Mouse (Mus musculus) kidney, adult 2 months (tissue): Measurements from ENCODE around the gene Eif3m.

Experiments used
- CTCF ChIP-seq: fragments of 200-500 bp; conservative IDR thresholded peaks from 2 replicates; pipeline ENCODE4 v1.5.1; 2011; ENCODE audit warnings: low read depth, mild to moderate bottlenecking, control low read depth, low read length, moderate library complexity, mixed read lengths; ENCODE audit not compliant: insufficient read depth, insufficient read length
- POLR2A ChIP-seq: fragments of 200-500 bp; IDR thresholded peaks from one replicate; pipeline ENCODE4 v1.6.1; 2011; ENCODE audit warnings: low read depth, low read length, control low read depth

DNA sequence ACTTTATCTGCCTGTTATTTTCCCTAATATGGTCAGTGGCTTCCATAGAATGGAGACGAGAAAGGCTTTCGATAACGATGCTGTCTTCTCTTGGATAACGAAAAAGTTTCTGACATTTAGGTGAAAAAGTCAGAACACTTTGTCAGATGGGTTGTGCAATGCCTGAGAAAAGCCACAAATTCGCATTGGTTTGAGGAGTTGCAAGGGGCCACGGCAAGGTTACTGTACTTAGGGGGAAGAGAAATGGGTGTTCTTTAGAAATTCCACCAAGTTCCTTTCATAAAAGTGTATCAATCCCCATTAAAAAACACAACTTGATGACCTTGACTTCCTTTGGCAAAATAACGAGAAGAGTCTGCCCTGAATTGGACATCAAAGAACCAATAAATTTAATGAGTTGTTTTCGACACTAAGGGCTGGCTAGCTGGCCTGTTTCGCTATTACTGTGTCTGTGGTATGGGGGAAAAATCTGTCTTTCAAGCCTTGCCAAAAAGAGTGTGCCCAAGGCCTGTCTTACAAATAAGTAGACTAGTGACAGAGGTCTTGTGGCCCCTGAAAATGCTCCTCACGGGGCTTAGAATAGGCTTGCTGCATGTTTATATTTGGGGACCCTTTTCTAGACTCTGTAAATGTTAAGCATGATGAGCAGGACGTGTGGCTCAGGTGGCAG lies 19.7 kb upstream of the Eif3m start:
- no peak for TF ChIP-seq CTCF
- no peak for TF ChIP-seq POLR2A
